Mouse (Mus musculus): ENCODE data around the gene A630073D07Rik. TPM values are rescaled to one million over a fixed set of nuclear protein-coding genes. Genes with fewer than 3 reads are reported as not detected.
"Not testable (repeated sequence)": the region's sequence is repeated elsewhere in the genome, so short reads cannot be mapped to it uniquely, and the experiment has no call there.

A630073D07Rik gene
- polyA plus RNA-seq (2015; fragmentation: Nextera tagmentation; extraction: Ambion mirVana), result not detected in 2 replicates

DNA sequence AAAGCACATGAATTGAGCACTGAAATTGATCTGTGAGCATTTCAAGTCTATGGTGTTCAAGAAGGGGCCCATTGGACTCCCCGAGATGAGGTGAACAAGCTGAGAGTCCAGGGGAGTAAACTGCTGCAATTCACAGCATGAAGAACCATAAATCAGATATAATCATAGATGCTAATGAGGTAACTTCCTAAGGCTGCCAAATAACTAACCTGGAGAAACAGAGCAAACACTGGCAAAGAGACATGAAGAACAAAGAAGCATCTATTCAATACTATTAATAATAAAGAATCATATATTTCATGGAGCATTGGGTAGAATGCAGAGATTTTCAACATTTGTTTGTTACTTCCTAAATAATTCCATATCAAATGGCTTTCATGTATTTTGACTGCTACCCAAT is at the start of gene A630073D07Rik:
Gene A630073D07Rik (minus strand): TSS at position 101 of the 400 bp plus-strand sequence.
- no peak for ATAC-seq (ENCODE audit: low read depth)
- 69% methylated on average over 1 of the region's 1 CpGs for WGBS
- Histone ChIP-seq H3K9me3 (no peaks in the 10 kb centered on the region), H3K27me3 (no peaks in the 10 kb centered on the region), H3K4me3 (no peak within 1 kb of the TSS), H3K4me1 (replicated peaks) (no peaks in the 10 kb centered on the region), H3K36me3 (no peaks in the 10 kb centered on the region), H3K27ac (replicated peaks) (no peak within 1 kb of the TSS), H3K9ac (no peak within 1 kb of the TSS), H3K4me2 (no peak within 1 kb of the TSS)

DNA sequence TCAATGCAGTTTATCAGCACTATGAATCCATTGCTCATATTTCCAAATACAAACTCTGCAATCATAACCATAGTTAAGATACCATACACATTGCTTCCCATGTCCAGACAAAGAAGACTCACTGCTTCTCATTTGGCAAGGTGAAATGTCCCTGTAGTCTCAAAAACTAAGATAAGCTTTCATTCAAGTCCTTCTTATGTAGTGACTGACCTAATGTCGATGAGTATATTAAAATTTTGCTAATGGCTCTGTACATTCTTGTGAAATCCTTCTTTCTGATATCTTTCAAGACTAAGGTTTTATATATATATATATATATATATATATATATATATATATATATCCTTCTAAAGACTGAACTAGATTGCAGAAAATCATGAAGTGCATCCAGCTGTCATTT is 49.6 kb upstream of the A630073D07Rik start, which contains the start of gene Tas2r121:
Gene Tas2r121 (minus strand): TSS at position 101 of the 400 bp plus-strand sequence.
- no peak for ATAC-seq (ENCODE audit: low read depth)
- no peak within 1 kb of the TSS for H3K27ac ChIP-seq (replicated peaks)
- H3K4me3 ChIP-seq, result no peak within 1 kb of the TSS
- H3K4me2 ChIP-seq, result no peak within 1 kb of the TSS
- H3K27me3 ChIP-seq, result no peaks in the 10 kb centered on the region
- H3K9ac ChIP-seq, result no peak within 1 kb of the TSS
- WGBS, result 85% methylated on average over 1 of the region's 1 CpGs
- H3K4me1 ChIP-seq (replicated peaks), result no peaks in the 10 kb centered on the region
- H3K9me3 ChIP-seq, result no peaks in the 10 kb centered on the region
- H3K36me3 ChIP-seq, result no peaks in the 10 kb centered on the region

DNA sequence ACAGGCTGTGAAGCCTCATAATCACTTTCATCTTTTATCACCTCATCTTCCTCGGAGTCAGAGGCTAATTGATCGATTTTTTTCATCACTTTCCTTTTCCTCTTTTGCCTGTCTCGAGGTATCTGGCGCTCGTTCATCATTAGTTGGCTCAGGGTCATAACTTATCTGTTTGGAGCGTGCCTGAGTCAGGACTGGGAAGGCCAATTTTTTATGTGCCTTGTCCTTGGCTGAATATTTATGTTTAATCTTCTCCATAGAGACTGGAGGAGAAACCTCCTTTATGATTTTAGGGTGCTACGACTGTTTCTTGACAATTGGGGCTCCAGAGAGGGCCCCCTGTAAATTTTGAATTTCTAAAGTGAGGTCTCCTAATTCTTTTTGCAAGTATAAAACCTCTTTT is 40.3 kb upstream of the A630073D07Rik start:
- 92% methylated on average over 7 of the region's 7 CpGs for WGBS
- H3K4me3 ChIP-seq; H3K36me3 ChIP-seq; H3K4me2 ChIP-seq; H3K27ac ChIP-seq (replicated peaks); H3K4me1 ChIP-seq (replicated peaks); H3K9me3 ChIP-seq; H3K27me3 ChIP-seq; H3K9ac ChIP-seq; ATAC-seq (ENCODE audit: low read depth): not testable (repeated sequence)

DNA sequence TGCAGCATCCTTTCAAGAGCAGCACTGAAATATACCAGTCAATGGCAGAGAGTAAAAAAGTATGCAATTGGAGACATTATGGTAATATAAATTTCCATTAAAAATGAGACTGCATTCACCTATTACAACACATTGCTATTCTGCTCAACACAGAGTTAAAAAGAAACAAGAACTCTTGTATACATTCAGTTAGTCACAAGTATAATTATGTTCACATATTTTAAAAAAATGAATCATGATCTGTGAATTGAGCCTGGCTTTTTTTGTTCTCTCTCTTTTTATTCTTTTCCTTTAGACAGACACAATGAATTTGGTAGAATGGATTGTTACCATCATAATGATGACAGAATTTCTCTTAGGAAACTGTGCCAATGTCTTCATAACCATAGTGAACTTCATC is 5.3 kb upstream of the A630073D07Rik start, which contains the start of gene Tas2r120:
Gene Tas2r120 (plus strand): TSS at position 301 of the 400 bp plus-strand sequence.
- no peaks in the 10 kb centered on the region for H3K4me1 ChIP-seq (replicated peaks)

DNA sequence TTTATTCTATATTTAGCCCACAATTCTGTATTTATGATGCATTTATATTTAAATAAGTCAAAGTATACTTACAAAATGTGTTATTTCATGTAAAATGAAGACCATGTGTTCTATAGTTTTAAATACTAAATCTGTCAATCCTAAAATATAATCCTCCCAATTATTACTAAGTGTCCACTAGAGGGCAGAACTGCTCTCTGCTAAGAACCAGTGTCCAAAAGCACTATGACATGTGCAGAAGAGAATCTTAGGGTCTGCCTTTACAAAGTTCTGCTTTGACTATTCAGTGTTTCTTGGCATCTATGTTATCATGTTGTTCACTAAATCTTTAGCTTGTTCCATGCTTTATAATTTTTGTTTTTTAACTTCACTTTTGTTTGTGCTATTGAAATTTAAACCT is 1.9 kb downstream of the A630073D07Rik start:
- Histone ChIP-seq H3K4me3 (no peak overlapping the region), H3K4me2 (no peak overlapping the region), H3K27ac (replicated peaks) (no peak overlapping the region), H3K36me3 (no peaks in the 10 kb centered on the region), H3K27me3 (no peaks in the 10 kb centered on the region), H3K9me3 (no peaks in the 10 kb centered on the region), H3K9ac (no peak overlapping the region), H3K4me1 (replicated peaks) (no peaks in the 10 kb centered on the region)
- no peak for ATAC-seq (ENCODE audit: low read depth)

More for the DNA sequence above, 5.3 kb upstream of the A630073D07Rik start, which contains the start of gene Tas2r120:
- H3K27ac ChIP-seq (replicated peaks), result no peak within 1 kb of the TSS
- H3K9me3 ChIP-seq, result no peaks in the 10 kb centered on the region
- no peaks in the 10 kb centered on the region for H3K36me3 ChIP-seq
- no peak for ATAC-seq (ENCODE audit: low read depth)
- no peak within 1 kb of the TSS for H3K4me3 ChIP-seq
- H3K27me3 ChIP-seq, result no peaks in the 10 kb centered on the region
- no peak within 1 kb of the TSS for H3K4me2 ChIP-seq
- no peak within 1 kb of the TSS for H3K9ac ChIP-seq

DNA sequence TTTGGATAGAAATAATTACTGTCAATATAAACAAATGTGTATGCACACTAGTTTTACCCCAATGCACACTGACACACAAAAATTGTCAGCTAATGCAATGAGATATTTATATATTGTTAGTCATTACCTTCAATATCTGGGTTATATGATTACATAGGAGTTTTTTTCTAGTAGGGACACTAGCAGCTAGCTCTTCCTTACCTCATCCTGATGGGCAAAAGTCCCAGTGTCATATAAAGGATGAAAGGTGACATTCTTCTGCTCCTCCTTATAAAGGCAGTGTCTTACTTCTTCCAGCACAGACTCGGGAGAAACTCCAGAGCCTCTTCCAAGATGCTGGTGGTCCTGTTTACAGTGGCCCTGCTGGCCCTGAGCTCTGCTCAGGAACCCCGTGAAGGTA is 55.7 kb downstream of the A630073D07Rik start, which contains the start of gene Prp2:
Gene Prp2 (plus strand): TSS at position 301 of the 400 bp plus-strand sequence.
- not testable (repeated sequence) for H3K36me3 ChIP-seq; H3K9ac ChIP-seq; H3K27me3 ChIP-seq; H3K9me3 ChIP-seq; H3K27ac ChIP-seq (replicated peaks); H3K4me2 ChIP-seq; H3K4me1 ChIP-seq (replicated peaks); H3K4me3 ChIP-seq; ATAC-seq (ENCODE audit: low read depth)
- WGBS, result 74% methylated on average over 2 of the region's 2 CpGs

Other genes starting within 250 kb of the A630073D07Rik start
- not detected in 2 replicates for gene Prh1, start 81.7 kb downstream of the A630073D07Rik start, polyA plus RNA-seq (2015; fragmentation: Nextera tagmentation; extraction: Ambion mirVana)
- gene Prp2, start 55.6 kb downstream of the A630073D07Rik start, polyA plus RNA-seq (2015; fragmentation: Nextera tagmentation; extraction: Ambion mirVana), result not detected in 2 replicates
- gene Tas2r120, start 5.4 kb upstream of the A630073D07Rik start, polyA plus RNA-seq (2015; fragmentation: Nextera tagmentation; extraction: Ambion mirVana), result not detected in 2 replicates
- not detected in 2 replicates for gene Tas2r121, start 49.5 kb upstream of the A630073D07Rik start, polyA plus RNA-seq (2015; fragmentation: Nextera tagmentation; extraction: Ambion mirVana)
- not detected in 2 replicates for gene Tas2r122, start 60.4 kb upstream of the A630073D07Rik start, polyA plus RNA-seq (2015; fragmentation: Nextera tagmentation; extraction: Ambion mirVana)
- not detected in 2 replicates for gene Tas2r115, start 86.5 kb upstream of the A630073D07Rik start, polyA plus RNA-seq (2015; fragmentation: Nextera tagmentation; extraction: Ambion mirVana)
- gene Tas2r124, start 103.2 kb upstream of the A630073D07Rik start, polyA plus RNA-seq (2015; fragmentation: Nextera tagmentation; extraction: Ambion mirVana), result not detected in 2 replicates
- not detected in 2 replicates for gene Tas2r102, start 110.6 kb upstream of the A630073D07Rik start, polyA plus RNA-seq (2015; fragmentation: Nextera tagmentation; extraction: Ambion mirVana)
- gene Tas2r136, start 126.6 kb upstream of the A630073D07Rik start, polyA plus RNA-seq (2015; fragmentation: Nextera tagmentation; extraction: Ambion mirVana), result not detected in 2 replicates
- gene Tas2r117, start 151.3 kb upstream of the A630073D07Rik start, polyA plus RNA-seq (2015; fragmentation: Nextera tagmentation; extraction: Ambion mirVana), result not detected in 2 replicates
- gene Tas2r123, start 195.6 kb upstream of the A630073D07Rik start, polyA plus RNA-seq (2015; fragmentation: Nextera tagmentation; extraction: Ambion mirVana), result not detected in 2 replicates
- not detected in 2 replicates for gene Tas2r116, start 203.9 kb upstream of the A630073D07Rik start, polyA plus RNA-seq (2015; fragmentation: Nextera tagmentation; extraction: Ambion mirVana)
- not detected in 2 replicates for gene Tas2r110, start 216.5 kb upstream of the A630073D07Rik start, polyA plus RNA-seq (2015; fragmentation: Nextera tagmentation; extraction: Ambion mirVana)
- not detected in 2 replicates for gene Tas2r113, start 241.5 kb upstream of the A630073D07Rik start, polyA plus RNA-seq (2015; fragmentation: Nextera tagmentation; extraction: Ambion mirVana)

Measured in neural tube, embryonic 13.5 days (tissue).